Mouse (Mus musculus) kidney, adult 2 months (tissue): ENCODE results near the gene Gpr182.

Experiments used
- CTCF ChIP-seq: fragments of 200-500 bp; conservative IDR thresholded peaks from 2 replicates; pipeline ENCODE4 v1.5.1; 2011; ENCODE audit warnings: low read depth, mild to moderate bottlenecking, control low read depth, low read length, moderate library complexity, mixed read lengths; ENCODE audit not compliant: insufficient read depth, insufficient read length
- POLR2A ChIP-seq: fragments of 200-500 bp; IDR thresholded peaks from one replicate; pipeline ENCODE4 v1.6.1; 2011; ENCODE audit warnings: low read depth, low read length, control low read depth

GRCm38 (mm10) chr10:127736266-127736665 is 15.3 kb downstream of the Gpr182 start:
- TF ChIP-seq CTCF, result no peak
- TF ChIP-seq POLR2A, result no peak
